Mouse (Mus musculus) hindbrain, embryonic 16.5 days (tissue): ENCODE measurements around the gene Fanci. TPM values are rescaled to one million over a fixed set of nuclear protein-coding genes. Genes with fewer than 3 reads are reported as not detected.
A peak's percentile ranks its signal among the peaks of the same experiment; 100 is the strongest.

Experiments used
- ATAC-seq: fragments of 200-750 bp; cut with Nextera tagmentation; 2 replicates; pipeline ENCODE4 v1.8.0; 2017; ENCODE audit warnings: moderate TSS enrichment, moderate library complexity
- H3K27ac ChIP-seq: fragments of 300-500 bp; sonication (generic); 2 replicates; pipeline ENCODE4 v1.5.1; 2014; ENCODE audit warnings: low read depth, mild to moderate bottlenecking, control low read depth, low read length, moderate library complexity
- H3K27me3 ChIP-seq: fragments of 300-500 bp; sonication (generic); replicated peaks from 2 replicates; pipeline ENCODE4 v1.6.1; 2014; ENCODE audit warnings: low read length; ENCODE audit not compliant: control insufficient read depth, insufficient read depth
- H3K36me3 ChIP-seq: fragments of 300-500 bp; sonication (generic); 2 replicates; pipeline ENCODE4 v1.6.1; 2014; ENCODE audit warnings: mild to moderate bottlenecking, low read length, moderate library complexity, mixed read lengths; ENCODE audit not compliant: control insufficient read depth, insufficient read depth
- H3K4me1 ChIP-seq: fragments of 300-500 bp; sonication (generic); 2 replicates; pipeline ENCODE4 v1.6.1; 2014; ENCODE audit warnings: low read depth, low read length; ENCODE audit not compliant: control insufficient read depth, insufficient read depth
- H3K4me2 ChIP-seq: fragments of 300-500 bp; sonication (generic); 2 replicates; pipeline ENCODE4 v1.6.1; 2014; ENCODE audit warnings: mild to moderate bottlenecking, low read length, control low read depth, moderate library complexity
- H3K4me3 ChIP-seq: fragments of 300-500 bp; sonication (generic); 2 replicates; pipeline ENCODE4 v1.5.1; 2014; ENCODE audit warnings: mild to moderate bottlenecking, low read length, control low read depth, moderate library complexity
- H3K9ac ChIP-seq: fragments of 300-500 bp; sonication (generic); 2 replicates; pipeline ENCODE4 v1.6.1; 2014; ENCODE audit warnings: low read depth, mild to moderate bottlenecking, control low read depth, low read length, moderate library complexity
- H3K9me3 ChIP-seq: fragments of 300-500 bp; sonication (generic); 2 replicates; pipeline ENCODE4 v1.6.1; 2014; ENCODE audit warnings: mild to moderate bottlenecking, low read length, moderate library complexity; ENCODE audit not compliant: control insufficient read depth
- WGBS: fragments of 180-500 bp; shearing (Covaris S2); extraction: QIAGEN DNeasy Blood & Tissue Kit; methylation state at CpG from one replicate; pipeline ENCODE4 v1.1.7; 2014; 5-methylcytosine and 5-hydroxymethylcytosine counted together
- polyA plus RNA-seq: library from polyadenylated mRNA; unstranded; fragments of >200 nt; fragmentation: Nextera tagmentation; extraction: Ambion mirVana; gene quantifications from 2 replicates; pipeline ENCODE4 v1.2.1, GENCODE M21; 2015

The Fanci gene
- polyA plus RNA-seq, 1 experiment from 2014 or later, result 2.4 TPM

- no peaks in the 10 kb centered on the region for H3K27me3 ChIP-seq
- no peaks in the 10 kb centered on the region for H3K4me1 ChIP-seq
- no peak for ATAC-seq
- 93% methylated on average over 10 of the region's 10 CpGs for WGBS
- no peak overlapping the region for H3K9ac ChIP-seq
- no peaks in the 10 kb centered on the region for H3K36me3 ChIP-seq
- H3K4me2 ChIP-seq, result no peak overlapping the region
- no peaks in the 10 kb centered on the region for H3K9me3 ChIP-seq
- no peak overlapping the region for H3K27ac ChIP-seq
- no peak overlapping the region for H3K4me3 ChIP-seq
Measured at GRCm38 (mm10) chr7:79376516-79377275, 15.0 kb upstream of the Fanci start.

GRCm38 (mm10) chr7:79386422-79387133 lies 5.2 kb upstream of the Fanci start, which contains the start of gene Rlbp1:
Gene Rlbp1 (minus strand): TSS chr7:79387048.
- ATAC-seq, result peak; percentile 89
- Histone ChIP-seq H3K36me3 (no peaks in the 10 kb centered on the region), H3K4me3 (no peak within 1 kb of the TSS), H3K27me3 (no peaks in the 10 kb centered on the region), H3K9ac (no peak within 1 kb of the TSS; the same call in 1 of the 2 replicates), H3K4me1 (peaks cover 5% of the 10 kb centered on the region), H3K27ac (peak within 1 kb of the TSS; percentile 72), H3K4me2 (0 out of 2 replicates have a peak within 1 kb of the TSS, but pooled peaks have one; percentile 0), H3K9me3 (no peaks in the 10 kb centered on the region)
- 55% methylated on average over 16 of the region's 16 CpGs for WGBS

GRCm38 (mm10) chr7:79387140-79387539 lies 4.6 kb upstream of the Fanci start:
- WGBS, result 70% methylated on average over 8 of the region's 8 CpGs
- H3K36me3 ChIP-seq, result no peaks in the 10 kb centered on the region
- ATAC-seq, result no peak
- peak overlapping the region; percentile 72; the same call in 1 of the 2 replicates for H3K27ac ChIP-seq
- H3K27me3 ChIP-seq, result no peaks in the 10 kb centered on the region
- no peak overlapping the region for H3K4me3 ChIP-seq
- no peak overlapping the region for H3K4me2 ChIP-seq
- peaks cover 6% of the 10 kb centered on the region for H3K4me1 ChIP-seq
- H3K9me3 ChIP-seq, result no peaks in the 10 kb centered on the region
- no peak overlapping the region; the same call in 1 of the 2 replicates for H3K9ac ChIP-seq

- 59% methylated on average over 7 of the region's 7 CpGs for WGBS
- Histone ChIP-seq H3K27ac (no peak overlapping the region), H3K4me1 (peaks cover 9% of the 10 kb centered on the region), H3K9ac (no peak overlapping the region), H3K4me2 (no peak overlapping the region), H3K36me3 (no peaks in the 10 kb centered on the region), H3K9me3 (no peaks in the 10 kb centered on the region), H3K27me3 (no peaks in the 10 kb centered on the region), H3K4me3 (no peak overlapping the region)
- ATAC-seq, result no peak
Measured at GRCm38 (mm10) chr7:79387991-79388390, 3.7 kb upstream of the Fanci start.

- H3K4me2 ChIP-seq, result no peak overlapping the region
- H3K9ac ChIP-seq, result no peak overlapping the region
- peak; percentile 37; the same call in 1 of the 2 replicates for ATAC-seq
- H3K36me3 ChIP-seq, result no peaks in the 10 kb centered on the region
- H3K4me3 ChIP-seq, result no peak overlapping the region
- peaks cover 9% of the 10 kb centered on the region for H3K4me1 ChIP-seq
- no peaks in the 10 kb centered on the region for H3K27me3 ChIP-seq
- H3K9me3 ChIP-seq, result no peaks in the 10 kb centered on the region
- no peak overlapping the region for H3K27ac ChIP-seq
- WGBS, result 71% methylated on average over 7 of the region's 7 CpGs
Measured at GRCm38 (mm10) chr7:79388671-79389206, 3.0 kb upstream of the Fanci start.

- Histone ChIP-seq H3K9me3 (no peaks in the 10 kb centered on the region), H3K4me1 (peaks cover 9% of the 10 kb centered on the region), H3K4me3 (no peak overlapping the region), H3K36me3 (no peaks in the 10 kb centered on the region), H3K9ac (no peak overlapping the region), H3K4me2 (no peak overlapping the region), H3K27ac (no peak overlapping the region), H3K27me3 (no peaks in the 10 kb centered on the region)
- 70% methylated on average over 5 of the region's 5 CpGs for WGBS
- ATAC-seq, result no peak
Measured at GRCm38 (mm10) chr7:79390141-79390708, 1.5 kb upstream of the Fanci start.

- Histone ChIP-seq H3K27ac (peak overlapping the region; percentile 91), H3K4me1 (peaks cover 9% of the 10 kb centered on the region), H3K9ac (peak overlapping the region; percentile 77), H3K27me3 (no peaks in the 10 kb centered on the region), H3K4me2 (peak overlapping the region; percentile 98), H3K36me3 (no peaks in the 10 kb centered on the region), H3K4me3 (peak overlapping the region; percentile 64), H3K9me3 (no peaks in the 10 kb centered on the region)
- ATAC-seq, result peak; percentile 9; the same call in 1 of the 2 replicates
- WGBS, result 9% methylated on average over 3 of the region's 3 CpGs
Measured at GRCm38 (mm10) chr7:79391471-79391870, 258 bp upstream of the Fanci start.

- Histone ChIP-seq H3K9me3 (no peaks in the 10 kb centered on the region), H3K27ac (no peak overlapping the region), H3K9ac (no peak overlapping the region), H3K27me3 (no peaks in the 10 kb centered on the region), H3K4me2 (peak overlapping the region; percentile 98), H3K4me1 (peaks cover 6% of the 10 kb centered on the region), H3K4me3 (no peak overlapping the region), H3K36me3 (no peaks in the 10 kb centered on the region)
- 62% methylated on average over 9 of the region's 9 CpGs for WGBS
- ATAC-seq, result no peak
Measured at GRCm38 (mm10) chr7:79392860-79393513, 1.3 kb downstream of the Fanci start.
